Mouse (Mus musculus): ENCODE data around the gene Dok7. TPM values are rescaled to one million over a fixed set of nuclear protein-coding genes. Genes with fewer than 3 reads are reported as not detected.
A peak's percentile ranks its signal among the peaks of the same experiment; 100 is the strongest.

Dok7 gene
- total RNA-seq, 2 experiments from 2014 or later = not detected

GRCm38 (mm10) chr5:35104960-35105921, 48.7 kb downstream of the Dok7 start, which contains the start of gene Lrpap1:
Gene Lrpap1, minus strand, starts transcription at chr5:35105766.
- peak; percentile 81 for ATAC-seq (replicated peaks; ENCODE audit: low FRiP score, low TSS enrichment, poor library complexity, severe bottlenecking)

GRCm38 (mm10) chr5:35105922-35106298, 49.3 kb downstream of the Dok7 start:
- peak; percentile 20 for ATAC-seq (replicated peaks; ENCODE audit: low FRiP score, low TSS enrichment, poor library complexity, severe bottlenecking)

GRCm38 (mm10) chr5:35112444-35112843, 55.9 kb downstream of the Dok7 start:
- no peak for ATAC-seq (replicated peaks; ENCODE audit: low FRiP score, low TSS enrichment, poor library complexity, severe bottlenecking)

GRCm38 (mm10) chr5:35116002-35116401, 59.4 kb downstream of the Dok7 start:
- ATAC-seq (replicated peaks; ENCODE audit: low FRiP score, low TSS enrichment, poor library complexity, severe bottlenecking) = no peak

- no peak for ATAC-seq (replicated peaks; ENCODE audit: low FRiP score, low TSS enrichment, poor library complexity, severe bottlenecking)
These were observed 61.1 kb downstream of the Dok7 start for GRCm38 (mm10) chr5:35117633-35118032.

GRCm38 (mm10) chr5:35118418-35118817, 61.9 kb downstream of the Dok7 start:
- no peak for ATAC-seq (replicated peaks; ENCODE audit: low FRiP score, low TSS enrichment, poor library complexity, severe bottlenecking)

GRCm38 (mm10) chr5:35120024-35120423, 63.5 kb downstream of the Dok7 start:
- ATAC-seq (replicated peaks; ENCODE audit: low FRiP score, low TSS enrichment, poor library complexity, severe bottlenecking) = no peak

GRCm38 (mm10) chr5:35129208-35129607, 72.6 kb downstream of the Dok7 start:
- no peak for ATAC-seq (replicated peaks; ENCODE audit: low FRiP score, low TSS enrichment, poor library complexity, severe bottlenecking)

- no peak for ATAC-seq (replicated peaks; ENCODE audit: low FRiP score, low TSS enrichment, poor library complexity, severe bottlenecking)
These were observed 73.2 kb downstream of the Dok7 start for GRCm38 (mm10) chr5:35129767-35130191.

- peak; percentile 30; the same call in 1 of the 2 replicates for ATAC-seq (replicated peaks; ENCODE audit: low FRiP score, low TSS enrichment, poor library complexity, severe bottlenecking)
These were observed 74.7 kb downstream of the Dok7 start for GRCm38 (mm10) chr5:35131237-35131636.

- ATAC-seq (replicated peaks; ENCODE audit: low FRiP score, low TSS enrichment, poor library complexity, severe bottlenecking) = peak; percentile 76
These were observed 75.2 kb downstream of the Dok7 start for GRCm38 (mm10) chr5:35131773-35132172.

GRCm38 (mm10) chr5:35132278-35132980, 75.9 kb downstream of the Dok7 start:
- ATAC-seq (replicated peaks; ENCODE audit: low FRiP score, low TSS enrichment, poor library complexity, severe bottlenecking) = no peak

- no peak for ATAC-seq (replicated peaks; ENCODE audit: low FRiP score, low TSS enrichment, poor library complexity, severe bottlenecking)
These were observed 76.9 kb downstream of the Dok7 start for GRCm38 (mm10) chr5:35133468-35133867.

GRCm38 (mm10) chr5:35134286-35134685, 77.7 kb downstream of the Dok7 start:
- no peak for ATAC-seq (replicated peaks; ENCODE audit: low FRiP score, low TSS enrichment, poor library complexity, severe bottlenecking)

GRCm38 (mm10) chr5:35135903-35136302, 79.3 kb downstream of the Dok7 start:
- no peak for ATAC-seq (replicated peaks; ENCODE audit: low FRiP score, low TSS enrichment, poor library complexity, severe bottlenecking)

Other genes starting within 250 kb of the Dok7 start
- 2.9 and 4.5 TPM in 2 replicates for gene Msantd1, start 148.8 kb upstream of the Dok7 start, total RNA-seq (2014; fragmentation: Nextera tagmentation)
- 0.38 TPM in 1 of 2 replicates, not detected in the other for gene Msantd1, start 148.8 kb upstream of the Dok7 start, total RNA-seq (2017)
- 40.7 and 47.4 TPM in 2 replicates for gene Rgs12, start 107.3 kb upstream of the Dok7 start, total RNA-seq (2014; fragmentation: Nextera tagmentation)
- 30.6 and 38.2 TPM in 2 replicates for gene Rgs12, start 107.3 kb upstream of the Dok7 start, total RNA-seq (2017)
- gene Hgfac, start 15.3 kb upstream of the Dok7 start, total RNA-seq (2014; fragmentation: Nextera tagmentation) = not detected in 2 replicates
- gene Hgfac, start 15.3 kb upstream of the Dok7 start, total RNA-seq (2017) = 1.7 and 2.3 TPM in 2 replicates
- 22.9 and 26.7 TPM in 2 replicates for gene Lrpap1, start 49.0 kb downstream of the Dok7 start, total RNA-seq (2014; fragmentation: Nextera tagmentation)
- 42.8 and 51.0 TPM in 2 replicates for gene Lrpap1, start 49.0 kb downstream of the Dok7 start, total RNA-seq (2017)
- not detected in 2 replicates for gene Adra2c, start 221.6 kb downstream of the Dok7 start, total RNA-seq (2014; fragmentation: Nextera tagmentation)
- gene Adra2c, start 221.6 kb downstream of the Dok7 start, total RNA-seq (2017) = not detected in 2 replicates

Data from megakaryocyte-erythroid progenitor cell, adult 5-6 weeks (primary cell).